Mouse (Mus musculus) lung, embryonic 14.5 days (tissue): Measurements from ENCODE around the gene Hspa4. TPM values are rescaled to one million over a fixed set of nuclear protein-coding genes. Genes with fewer than 3 reads are reported as not detected.

Experiments used
- ATAC-seq: fragments of 200-750 bp; cut with Nextera tagmentation; 2 replicates; pipeline ENCODE4 v1.8.0; 2017; ENCODE audit warnings: mild to moderate bottlenecking, moderate TSS enrichment, moderate library complexity; ENCODE audit not compliant: insufficient read depth
- DNase-seq: peaks from one replicate; pipeline ENCODE4 v3.0.0-alpha.2; 2015
- H3K27ac ChIP-seq: fragments of 300-500 bp; sonication (generic); 2 replicates; pipeline ENCODE4 v1.5.1; 2014; ENCODE audit warnings: low read depth, mild to moderate bottlenecking, moderate library complexity
- H3K27me3 ChIP-seq: fragments of 300-500 bp; sonication (generic); 2 replicates; pipeline ENCODE4 v1.6.1; 2014; ENCODE audit warnings: low read length, control low read depth; ENCODE audit not compliant: insufficient read depth
- H3K36me3 ChIP-seq: fragments of 300-500 bp; sonication (generic); 2 replicates; pipeline ENCODE4 v1.6.1; 2014; ENCODE audit warnings: control low read depth; ENCODE audit not compliant: insufficient read depth
- H3K4me1 ChIP-seq: fragments of 300-500 bp; sonication (generic); 2 replicates; pipeline ENCODE4 v1.6.1; 2014; ENCODE audit warnings: antibody characterized with exemption, control low read depth; ENCODE audit not compliant: insufficient read depth
- H3K4me2 ChIP-seq: fragments of 300-500 bp; sonication (generic); 2 replicates; pipeline ENCODE4 v1.6.1; 2014; ENCODE audit warnings: mild to moderate bottlenecking
- H3K4me3 ChIP-seq: fragments of 300-500 bp; sonication (generic); 2 replicates; pipeline ENCODE4 v1.5.1; 2014; ENCODE audit warnings: low read depth, low read length
- H3K9ac ChIP-seq: fragments of 300-500 bp; sonication (generic); 2 replicates; pipeline ENCODE4 v1.6.1; 2014
- H3K9me3 ChIP-seq: fragments of 300-500 bp; sonication (generic); 2 replicates; pipeline ENCODE4 v1.6.1; 2016; ENCODE audit warnings: low read depth, low read length, control low read depth
- CTCF ChIP-seq: IDR thresholded peaks from 2 replicates; pipeline ENCODE4 v1.5.1; 2016; ENCODE audit warnings: antibody characterized with exemption, low read depth
- WGBS: fragments of 180-500 bp; shearing (Covaris S2); extraction: QIAGEN DNeasy Blood & Tissue Kit; methylation state at CpG from one replicate; pipeline ENCODE4 v1.1.7; 2014; 5-methylcytosine and 5-hydroxymethylcytosine counted together
- polyA plus RNA-seq: library from polyadenylated mRNA; unstranded; fragments of >200 nt; fragmentation: Nextera tagmentation; extraction: Ambion mirVana; gene quantifications from 2 replicates; pipeline ENCODE4 v1.2.1, GENCODE M21; 2014

Hspa4 gene
- polyA plus RNA-seq, 1 experiment from 2014 or later: 109 TPM

DNA sequence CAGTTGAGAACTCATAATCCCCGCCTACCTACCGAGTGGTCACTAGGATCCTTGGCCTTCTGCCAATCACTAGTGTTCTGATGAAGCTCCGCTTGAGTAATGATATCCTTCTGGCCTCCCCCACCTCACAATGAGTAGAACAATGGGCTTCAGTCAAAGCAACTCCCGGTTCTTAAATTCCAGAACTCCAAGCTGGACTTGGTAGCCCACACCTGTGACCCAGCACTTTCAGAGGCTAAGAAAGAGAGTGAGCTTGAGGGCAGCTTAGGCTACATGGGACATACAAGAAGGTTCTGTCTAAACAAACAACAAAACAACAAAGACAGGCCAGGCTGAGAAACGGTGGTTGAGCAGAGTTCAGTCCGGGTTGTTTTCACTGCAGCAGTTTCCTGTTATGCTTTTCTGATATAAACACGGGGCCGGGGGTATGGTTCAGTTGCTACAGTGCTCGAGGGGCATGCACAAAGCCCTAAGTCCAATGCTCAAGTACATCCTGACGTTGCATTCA is 7.4 kb upstream of the Hspa4 start:
- DNase-seq (peak; percentile 88), ATAC-seq (peak; percentile 29; the same call in 1 of the 2 replicates)

DNA sequence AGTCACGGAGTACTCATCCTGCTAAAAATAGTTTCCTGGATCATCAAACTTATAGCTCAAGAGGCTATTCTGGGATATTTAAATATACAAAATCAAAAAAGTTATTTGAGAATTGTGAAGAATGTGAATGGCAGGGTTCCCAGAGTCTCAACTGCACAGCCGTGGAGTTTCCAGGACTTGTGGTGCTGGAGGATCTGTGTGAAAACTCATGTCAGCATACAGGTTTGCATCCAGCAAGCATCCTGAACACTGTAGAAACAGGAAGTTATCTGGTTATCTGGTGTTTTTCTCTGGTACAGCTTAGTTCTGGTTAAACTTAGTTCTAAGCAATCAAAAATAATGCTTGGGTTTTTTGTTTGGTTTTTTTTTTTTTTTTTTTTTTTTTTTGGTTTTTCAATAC is 6.7 kb upstream of the Hspa4 start:
- no peak for ATAC-seq
- TF ChIP-seq CTCF: no peak
- WGBS: 27% methylated on average over 2 of the region's 2 CpGs
- Histone ChIP-seq H3K9ac (no peak overlapping the region), H3K9me3 (no peaks in the 10 kb centered on the region), H3K36me3 (no peaks in the 10 kb centered on the region), H3K27me3 (no peaks in the 10 kb centered on the region), H3K4me3 (no peak overlapping the region), H3K27ac (no peak overlapping the region), H3K4me1 (peaks cover 9% of the 10 kb centered on the region; the same call in 1 of the 2 replicates), H3K4me2 (no peak overlapping the region)
- peak; percentile 75 for DNase-seq

More for the DNA sequence above, 7.4 kb upstream of the Hspa4 start:
- Histone ChIP-seq H3K27ac (peak overlapping the region; percentile 86), H3K36me3 (no peaks in the 10 kb centered on the region), H3K4me2 (no peak overlapping the region), H3K4me1 (peaks cover 9% of the 10 kb centered on the region; the same call in 1 of the 2 replicates), H3K9me3 (no peaks in the 10 kb centered on the region), H3K4me3 (no peak overlapping the region), H3K9ac (no peak overlapping the region), H3K27me3 (no peaks in the 10 kb centered on the region)
- TF ChIP-seq CTCF: no peak
- 34% methylated on average over 10 of the region's 10 CpGs for WGBS

GRCm38 (mm10) chr11:53304044-53304840 is 4.0 kb upstream of the Hspa4 start:
- Histone ChIP-seq H3K36me3 (no peaks in the 10 kb centered on the region), H3K4me1 (peaks cover 15% of the 10 kb centered on the region), H3K9me3 (no peaks in the 10 kb centered on the region), H3K27me3 (no peaks in the 10 kb centered on the region), H3K4me3 (no peak overlapping the region), H3K9ac (no peak overlapping the region), H3K4me2 (no peak overlapping the region), H3K27ac (no peak overlapping the region)
- ATAC-seq: no peak
- WGBS: 81% methylated on average over 14 of the region's 14 CpGs
- TF ChIP-seq CTCF: no peak
- no peak for DNase-seq

DNA sequence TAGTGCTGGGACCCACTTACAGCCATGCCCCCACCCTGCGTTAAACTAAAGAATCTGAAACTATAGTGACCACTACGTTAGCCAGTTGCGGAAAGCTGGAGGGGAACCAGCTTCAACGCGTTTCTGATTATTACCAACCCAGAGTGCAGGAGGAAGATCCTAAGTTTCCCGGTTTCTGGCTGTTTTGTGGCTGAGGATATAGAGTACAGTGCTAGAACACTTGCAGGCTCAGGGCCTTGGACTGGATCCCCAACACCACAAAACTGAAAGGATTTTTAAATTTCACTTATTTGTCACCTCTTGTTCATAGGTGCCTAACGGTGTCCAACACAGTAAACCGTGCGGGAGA is 884 bp upstream of the Hspa4 start:
- Histone ChIP-seq H3K27ac (peak overlapping the region; percentile 99), H3K9ac (peak overlapping the region; percentile 70), H3K4me2 (peak overlapping the region; percentile 82), H3K9me3 (no peaks in the 10 kb centered on the region), H3K36me3 (peaks cover 7% of the 10 kb centered on the region; the same call in 1 of the 2 replicates), H3K4me3 (peak overlapping the region; percentile 99), H3K27me3 (no peaks in the 10 kb centered on the region), H3K4me1 (peaks cover 7% of the 10 kb centered on the region; the same call in 1 of the 2 replicates)
- DNase-seq: no peak
- no peak for ATAC-seq
- no peak for TF ChIP-seq CTCF
- 42% methylated on average over 9 of the region's 9 CpGs for WGBS

DNA sequence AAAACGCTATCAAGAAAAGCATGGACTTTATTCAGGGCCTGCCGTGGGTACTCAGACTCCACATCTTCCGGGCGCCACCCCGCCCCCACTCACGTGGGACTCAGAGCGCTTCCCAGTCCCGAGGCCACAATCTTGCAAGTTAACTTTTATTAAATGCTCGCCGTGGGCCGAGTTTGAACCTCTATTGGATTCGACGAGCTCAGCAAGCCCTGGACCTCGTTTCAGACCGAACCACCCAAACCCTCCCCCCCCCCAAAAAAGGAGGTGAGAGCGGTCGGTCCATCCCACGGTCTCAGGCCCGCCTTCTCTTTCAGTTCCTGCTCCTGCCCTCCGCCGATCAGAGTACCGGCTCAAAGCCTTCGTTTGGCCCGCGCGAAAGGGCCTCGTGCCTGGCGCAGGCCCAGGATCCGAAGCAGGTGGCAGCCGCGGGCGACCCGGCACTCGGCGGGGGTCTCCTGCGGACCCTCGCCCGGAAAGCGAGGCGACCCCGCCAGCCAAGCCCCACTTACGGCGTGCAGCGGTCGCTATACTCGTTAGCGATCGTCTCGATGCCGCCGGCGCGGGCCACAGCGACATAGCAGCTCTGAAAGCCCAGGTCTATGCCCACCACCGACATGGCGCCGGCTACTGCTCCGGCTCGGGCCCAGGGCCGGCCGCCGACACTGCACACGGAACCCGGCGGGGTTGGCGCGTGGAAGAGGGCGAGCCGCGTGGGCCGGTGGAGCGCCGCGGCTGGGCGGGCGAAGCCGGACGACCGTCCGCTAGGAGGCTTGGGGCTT is 517 bp downstream of the Hspa4 start:
- ATAC-seq (peak; percentile 75), DNase-seq (peak; percentile 70)
- Histone ChIP-seq H3K9ac (peak overlapping the region; percentile 99), H3K9me3 (no peaks in the 10 kb centered on the region), H3K36me3 (peaks cover 7% of the 10 kb centered on the region; the same call in 1 of the 2 replicates), H3K27me3 (no peaks in the 10 kb centered on the region), H3K27ac (peak overlapping the region; percentile 99), H3K4me3 (peak overlapping the region; percentile 99), H3K4me1 (peaks cover 7% of the 10 kb centered on the region; the same call in 1 of the 2 replicates), H3K4me2 (peak overlapping the region; percentile 81)
- under 1% methylated on average over 80 of the region's 80 CpGs for WGBS
- no peak for TF ChIP-seq CTCF

DNA sequence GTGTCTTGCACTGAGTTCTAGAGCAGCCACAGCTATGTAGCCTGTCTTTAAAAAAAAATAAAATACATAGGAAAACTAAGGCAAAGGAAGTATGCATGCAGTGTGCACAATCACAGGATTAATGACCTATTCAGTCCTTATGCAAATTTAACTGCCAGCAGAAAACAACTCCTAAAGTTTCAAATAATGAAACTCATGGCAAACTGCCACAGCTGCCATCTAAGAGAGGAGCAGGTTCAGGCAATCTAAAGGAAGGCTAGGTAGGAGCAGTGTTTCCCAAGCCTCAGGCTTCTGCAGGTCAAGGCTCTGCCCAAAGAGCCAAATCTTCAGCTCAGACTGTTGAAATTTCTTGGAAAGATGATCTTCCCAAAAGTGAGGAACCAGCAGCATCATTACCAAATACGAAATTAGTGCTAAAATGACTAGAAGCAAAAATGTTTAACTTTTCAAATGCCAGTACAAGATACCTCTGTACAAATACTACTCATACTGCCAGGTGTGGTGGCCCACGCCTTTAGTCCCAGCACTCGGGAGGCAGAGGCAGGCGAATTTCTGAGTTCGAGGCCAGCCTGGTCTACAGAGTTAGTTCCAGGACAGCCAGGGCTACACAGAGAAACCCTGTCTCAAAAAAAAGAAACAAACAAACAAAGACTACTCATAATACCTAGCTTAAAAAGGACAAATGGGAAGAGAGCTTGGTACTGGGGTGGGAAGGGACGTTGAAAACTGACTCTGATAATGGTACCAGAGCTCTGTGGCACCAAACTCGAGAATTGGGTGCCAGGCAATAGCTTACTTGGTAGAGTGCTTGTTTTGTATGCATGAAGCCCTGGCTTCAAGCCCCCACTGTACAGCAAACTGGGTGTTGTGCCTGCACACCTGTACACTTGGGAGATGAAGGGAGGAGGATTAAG is 2.1 kb downstream of the Hspa4 start:
- WGBS: 85% methylated on average over 7 of the region's 7 CpGs
- H3K36me3 ChIP-seq: peaks cover 14% of the 10 kb centered on the region; the same call in 1 of the 2 replicates
- H3K27me3 ChIP-seq: no peaks in the 10 kb centered on the region
- DNase-seq (no peak), ATAC-seq (no peak)
- H3K9me3 ChIP-seq: no peaks in the 10 kb centered on the region
- peak overlapping the region; percentile 99 for H3K9ac ChIP-seq
- peaks cover 7% of the 10 kb centered on the region; the same call in 1 of the 2 replicates for H3K4me1 ChIP-seq
- TF ChIP-seq CTCF: no peak
- no peak overlapping the region for H3K27ac ChIP-seq
- H3K4me3 ChIP-seq: peak overlapping the region; percentile 99
- H3K4me2 ChIP-seq: peak overlapping the region; percentile 81
